Mouse (Mus musculus) G1E (cell line): ENCODE measurements around the gene Olfr651. TPM values are rescaled to one million over a fixed set of nuclear protein-coding genes. Genes with fewer than 3 reads are reported as not detected.
A peak's percentile ranks its signal among the peaks of the same experiment; 100 is the strongest.

ENCODE experiments used
- ATAC-seq: 2 replicates; pipeline ENCODE4 v1.8.0; 2016; ENCODE audit warnings: mild to moderate bottlenecking; ENCODE audit not compliant: insufficient number of reproducible peaks, poor library complexity, low FRiP score, severe bottlenecking; ENCODE audit errors: extremely low read depth
- DNase-seq: peaks from one replicate; pipeline ENCODE4 v3.0.0; 2012; ENCODE audit warnings: low spot score
- H3K27me3 ChIP-seq: 2 replicates; pipeline ENCODE4 v1.6.1; 2012; ENCODE audit warnings: mild to moderate bottlenecking, low read length, inconsistent platforms; ENCODE audit not compliant: insufficient read depth
- H3K36me3 ChIP-seq: replicated peaks from 2 replicates; pipeline ENCODE3; 2012; ENCODE audit warnings: mild to moderate bottlenecking, inconsistent platforms
- H3K4me1 ChIP-seq: 2 replicates; pipeline ENCODE4 v1.6.1; 2012; ENCODE audit warnings: low read depth, low read length, inconsistent platforms, mixed read lengths; ENCODE audit not compliant: insufficient read depth
- H3K4me3 ChIP-seq: 2 replicates; pipeline ENCODE4 v1.5.1; 2012; ENCODE audit warnings: low read depth, mild to moderate bottlenecking, inconsistent platforms, low read length, moderate library complexity, mixed read lengths
- H3K9me3 ChIP-seq: replicated peaks from 2 replicates; pipeline ENCODE4 v1.6.1; 2012; ENCODE audit warnings: inconsistent platforms
- CTCF ChIP-seq: IDR thresholded peaks from 2 replicates; pipeline ENCODE4 v1.5.1; 2012; ENCODE audit warnings: low read depth, low read length, inconsistent platforms, mixed read lengths
- GATA1 ChIP-seq: IDR thresholded peaks from 2 replicates; pipeline ENCODE4 v1.6.1; 2012; ENCODE audit warnings: borderline replicate concordance, low read length, inconsistent platforms, mixed read lengths
- GATA2 ChIP-seq: IDR thresholded peaks from 2 replicates; pipeline ENCODE4 v1.6.1; 2012; ENCODE audit warnings: low read depth, low read length, inconsistent platforms, borderline replicate concordance
- POLR2AphosphoS5 ChIP-seq: IDR thresholded peaks from 2 replicates; pipeline ENCODE4 v1.6.1; 2012; ENCODE audit warnings: low read depth, low read length, inconsistent platforms; ENCODE audit not compliant: insufficient replicate concordance
- TAL1 ChIP-seq: conservative IDR thresholded peaks from 2 replicates; pipeline ENCODE4 v1.6.1; 2012; ENCODE audit warnings: low read depth, low read length, inconsistent platforms, mixed read lengths
- polyA plus RNA-seq: library from polyadenylated mRNA; stranded (reverse); fragments of >175 nt; gene quantifications from 2 replicates; pipeline ENCODE4 v1.2.3, GENCODE M21; 2012
- total RNA-seq, 2 experiments: library from RNA; stranded (forward) in 1 of 2; stranded (reverse) in 1 of 2; fragments of 200-1000 nt in 1 of 2; fragments of >200 nt in 1 of 2; fragmentation: Nextera tagmentation in 1 of 2; gene quantifications; 2 replicates each; pipeline ENCODE4 v1.2.3; 2014 to 2017

Gene Olfr651
- total and polyA plus RNA-seq, 3 experiments, result not detected

DNA sequence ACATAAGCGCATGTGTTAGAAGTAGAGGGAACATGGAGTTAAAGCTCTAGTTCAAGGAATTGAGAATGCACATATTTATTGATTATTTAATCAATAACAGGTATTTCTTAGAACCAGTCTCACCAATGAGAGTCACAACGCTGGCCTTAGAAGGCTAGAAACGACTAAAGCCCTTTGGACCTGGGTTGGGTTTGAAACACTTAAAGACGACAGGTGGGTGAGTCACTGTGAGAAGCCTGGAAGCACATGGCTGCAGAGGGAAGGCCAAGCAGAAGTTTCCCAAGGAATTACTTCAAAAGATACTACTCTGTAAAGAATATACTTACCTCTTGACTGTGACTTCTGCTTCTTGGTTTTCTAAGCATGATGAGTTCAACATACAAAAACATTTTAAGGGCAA lies 30.9 kb downstream of the Olfr651 start:
- Histone ChIP-seq H3K4me3 (no peak overlapping the region), H3K4me1 (no peaks in the 10 kb centered on the region), H3K9me3 (no peaks in the 10 kb centered on the region), H3K27me3 (no peaks in the 10 kb centered on the region), H3K36me3 (no peaks in the 10 kb centered on the region)
- TF ChIP-seq CTCF (no peak), POLR2AphosphoS5 (no peak), TAL1 (no peak), GATA2 (no peak), GATA1 (no peak)
- ATAC-seq, result no peak
- no peak for DNase-seq

DNA sequence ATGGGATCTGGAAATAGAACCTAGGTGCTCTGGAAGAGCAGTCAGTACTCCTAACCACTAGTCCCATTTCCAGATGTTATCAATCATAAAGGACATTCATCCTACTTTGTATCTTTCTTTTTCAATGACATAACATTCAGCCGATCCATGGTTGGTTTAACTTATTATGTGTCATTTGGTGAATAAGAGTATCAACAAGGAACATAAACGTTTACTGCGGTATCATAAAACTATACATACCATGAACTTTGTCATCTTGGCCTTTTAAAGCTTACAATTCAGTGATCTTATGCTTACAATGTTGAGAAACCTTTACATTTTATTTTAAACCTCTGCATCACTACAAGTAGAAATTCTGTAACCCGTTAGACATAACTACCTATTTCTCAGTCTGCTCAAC lies 31.5 kb downstream of the Olfr651 start:
- no peak for TF ChIP-seq TAL1
- TF ChIP-seq CTCF, result no peak
- TF ChIP-seq POLR2AphosphoS5, result no peak
- TF ChIP-seq GATA1, result no peak
- TF ChIP-seq GATA2, result no peak
- DNase-seq, result no peak
- no peaks in the 10 kb centered on the region for H3K9me3 ChIP-seq

DNA sequence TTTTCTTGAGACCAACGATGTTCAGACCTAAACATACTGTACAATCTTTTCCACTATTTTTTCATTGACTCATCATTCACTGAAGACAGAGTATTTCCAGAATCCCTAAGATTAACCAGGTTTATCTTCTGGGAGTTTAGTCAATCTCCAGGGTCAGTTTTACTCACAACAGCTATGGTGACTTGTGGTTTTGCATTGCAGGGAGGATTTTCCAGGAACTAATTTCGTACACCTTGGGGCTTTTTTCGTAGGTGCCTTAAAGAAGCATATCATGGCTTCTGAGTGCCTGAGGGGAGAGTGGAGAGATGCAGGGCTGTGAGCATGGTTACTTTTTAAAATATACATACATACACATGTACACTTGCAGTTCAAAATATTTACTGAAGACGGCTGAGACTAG lies 36.8 kb downstream of the Olfr651 start, which contains the start of gene Olfr654:
Olfr654 (plus strand) TSS at position 301 of the 400 bp plus-strand sequence.
- DNase-seq (no peak), ATAC-seq (no peak)
- TF ChIP-seq CTCF (no peak), POLR2AphosphoS5 (no peak), GATA2 (no peak)
- Histone ChIP-seq H3K4me3 (no peak within 1 kb of the TSS), H3K4me1 (no peaks in the 10 kb centered on the region), H3K9me3 (no peaks in the 10 kb centered on the region), H3K27me3 (peaks cover 3% of the 10 kb centered on the region; the same call in 1 of the 2 replicates), H3K36me3 (no peaks in the 10 kb centered on the region)

More for the DNA sequence above, 31.5 kb downstream of the Olfr651 start:
- H3K4me1 ChIP-seq, result no peaks in the 10 kb centered on the region
- H3K36me3 ChIP-seq, result no peaks in the 10 kb centered on the region
- no peak for ATAC-seq
- no peak overlapping the region for H3K4me3 ChIP-seq
- no peaks in the 10 kb centered on the region for H3K27me3 ChIP-seq

DNA sequence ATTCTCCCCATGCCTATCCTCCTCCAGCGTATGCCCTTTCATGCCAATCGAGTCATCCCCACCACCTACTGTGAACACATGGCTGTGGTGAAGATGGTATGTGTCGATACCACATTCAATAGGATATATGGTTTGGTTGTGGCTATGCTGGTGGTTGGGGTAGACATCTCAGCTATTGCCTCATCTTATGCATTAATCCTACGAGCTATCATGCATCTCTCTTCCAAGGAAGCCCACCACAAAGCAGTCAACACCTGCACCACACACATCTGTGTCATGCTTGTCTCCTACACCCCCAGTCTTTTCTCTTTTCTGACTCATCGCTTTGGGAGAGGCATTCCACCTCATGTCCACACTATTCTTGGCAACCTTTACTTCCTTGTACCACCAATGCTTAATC lies 38.3 kb downstream of the Olfr651 start:
- Histone ChIP-seq H3K9me3 (no peaks in the 10 kb centered on the region), H3K4me3 (no peak overlapping the region), H3K36me3 (no peaks in the 10 kb centered on the region), H3K27me3 (peaks cover 3% of the 10 kb centered on the region; the same call in 1 of the 2 replicates), H3K4me1 (no peaks in the 10 kb centered on the region)
- TF ChIP-seq GATA2 (no peak), GATA1 (no peak), POLR2AphosphoS5 (no peak), TAL1 (no peak), CTCF (no peak)
- DNase-seq (no peak), ATAC-seq (no peak)

GRCm38 (mm10) chr7:104601679-104602078 lies 51.7 kb downstream of the Olfr651 start, which contains the start of gene Olfr655:
Gene Olfr655, minus strand, starts transcription at chr7:104601779.
- no peak for DNase-seq
- TF ChIP-seq CTCF, result no peak
- TF ChIP-seq POLR2AphosphoS5, result no peak
- no peak for TF ChIP-seq GATA1
- no peak for TF ChIP-seq TAL1
- no peak for TF ChIP-seq GATA2
- Histone ChIP-seq H3K9me3 (no peaks in the 10 kb centered on the region), H3K27me3 (no peaks in the 10 kb centered on the region), H3K4me1 (no peaks in the 10 kb centered on the region), H3K4me3 (no peak within 1 kb of the TSS), H3K36me3 (no peaks in the 10 kb centered on the region)
- ATAC-seq, result no peak

DNA sequence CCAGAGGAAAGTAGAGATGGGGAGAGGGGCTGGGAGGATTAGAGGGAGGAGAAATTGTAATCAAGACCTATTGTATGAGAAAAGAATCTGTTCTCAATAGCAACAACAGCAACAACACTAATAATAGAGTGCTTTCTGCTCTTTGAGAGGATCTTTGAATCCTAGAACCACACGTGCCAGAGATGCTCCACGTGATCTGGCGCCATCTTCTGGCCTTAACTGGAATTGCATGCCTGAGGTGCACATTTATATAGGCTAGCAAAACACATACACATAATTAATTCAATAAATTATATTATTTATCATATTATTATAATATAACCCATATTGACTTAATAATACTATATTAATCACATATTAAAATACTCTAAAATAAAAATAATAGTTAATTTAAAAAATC lies 53.2 kb downstream of the Olfr651 start:
- ATAC-seq (peak; percentile 57; the same call in 1 of the 2 replicates), DNase-seq (no peak)
- Histone ChIP-seq H3K4me1 (no peaks in the 10 kb centered on the region), H3K27me3 (no peaks in the 10 kb centered on the region), H3K36me3 (no peaks in the 10 kb centered on the region), H3K4me3 (no peak overlapping the region), H3K9me3 (no peaks in the 10 kb centered on the region)
- TF ChIP-seq GATA1, result no peak
- TF ChIP-seq TAL1, result no peak
- TF ChIP-seq CTCF, result peak; percentile 70

Other genes starting within 250 kb of the Olfr651 start
- 0.30 and 3.8 TPM in 2 replicates for gene Trim12a, start 234.7 kb upstream of the Olfr651 start, total RNA-seq (2014; fragmentation: Nextera tagmentation)
- not detected in 2 replicates for gene Trim12a, start 234.7 kb upstream of the Olfr651 start, total RNA-seq (2017)
- not detected in 2 replicates for gene Trim12a, start 234.7 kb upstream of the Olfr651 start, polyA plus RNA-seq
- gene Trim34b, start 220.7 kb upstream of the Olfr651 start, total RNA-seq (2014; fragmentation: Nextera tagmentation), result 10.8 and 11.2 TPM in 2 replicates
- gene Trim34b, start 220.7 kb upstream of the Olfr651 start, total RNA-seq (2017), result 6.8 and 7.6 TPM in 2 replicates
- 0.14 and 0.34 TPM in 2 replicates for gene Trim34b, start 220.7 kb upstream of the Olfr651 start, polyA plus RNA-seq
- gene Trim12c, start 196.8 kb upstream of the Olfr651 start, total RNA-seq (2014; fragmentation: Nextera tagmentation), result 20.3 and 20.5 TPM in 2 replicates
- 45.8 and 61.2 TPM in 2 replicates for gene Trim12c, start 196.8 kb upstream of the Olfr651 start, total RNA-seq (2017)
- 0.68 and 1.3 TPM in 2 replicates for gene Trim12c, start 196.8 kb upstream of the Olfr651 start, polyA plus RNA-seq
- gene Trim30b, start 180.2 kb upstream of the Olfr651 start, total RNA-seq (2014; fragmentation: Nextera tagmentation), result not detected in 2 replicates
- gene Trim30b, start 180.2 kb upstream of the Olfr651 start, total RNA-seq (2017), result 0.12 and 0.22 TPM in 2 replicates
- not detected in 2 replicates for gene Trim30b, start 180.2 kb upstream of the Olfr651 start, polyA plus RNA-seq
- gene Trim30c, start 149.3 kb upstream of the Olfr651 start, total RNA-seq (2014; fragmentation: Nextera tagmentation), result not detected in 2 replicates
- gene Trim30c, start 149.3 kb upstream of the Olfr651 start, total RNA-seq (2017), result not detected in 2 replicates
- gene Trim30c, start 149.3 kb upstream of the Olfr651 start, polyA plus RNA-seq, result not detected in 2 replicates
- 0.87 TPM in 1 of 2 replicates, not detected in the other for gene Trim30a, start 84.9 kb upstream of the Olfr651 start, total RNA-seq (2014; fragmentation: Nextera tagmentation)
- 0.58 and 0.60 TPM in 2 replicates for gene Trim30a, start 84.9 kb upstream of the Olfr651 start, total RNA-seq (2017)
- gene Trim30a, start 84.9 kb upstream of the Olfr651 start, polyA plus RNA-seq, result 0.02 TPM in 2 replicates
- gene Trim30d, start 42.3 kb upstream of the Olfr651 start, total RNA-seq (2014; fragmentation: Nextera tagmentation), result not detected in 2 replicates
- gene Trim30d, start 42.3 kb upstream of the Olfr651 start, total RNA-seq (2017), result 0.11 TPM in 1 of 2 replicates, not detected in the other
- gene Trim30d, start 42.3 kb upstream of the Olfr651 start, polyA plus RNA-seq, result not detected in 2 replicates
- gene Olfr652, start 10.8 kb downstream of the Olfr651 start, total RNA-seq (2014; fragmentation: Nextera tagmentation), result not detected in 2 replicates
- 0.22 and 0.29 TPM in 2 replicates for gene Olfr652, start 10.8 kb downstream of the Olfr651 start, total RNA-seq (2017)
- gene Olfr652, start 10.8 kb downstream of the Olfr651 start, polyA plus RNA-seq, result not detected in 2 replicates
- not detected in 2 replicates for gene Olfr653, start 27.2 kb downstream of the Olfr651 start, total RNA-seq (2014; fragmentation: Nextera tagmentation)
- gene Olfr653, start 27.2 kb downstream of the Olfr651 start, total RNA-seq (2017), result 0.05 and 0.12 TPM in 2 replicates
- gene Olfr653, start 27.2 kb downstream of the Olfr651 start, polyA plus RNA-seq, result not detected in 2 replicates
- gene Olfr654, start 36.9 kb downstream of the Olfr651 start, total RNA-seq (2014; fragmentation: Nextera tagmentation), result not detected in 2 replicates
- 0.06 and 0.27 TPM in 2 replicates for gene Olfr654, start 36.9 kb downstream of the Olfr651 start, total RNA-seq (2017)
- not detected in 2 replicates for gene Olfr654, start 36.9 kb downstream of the Olfr651 start, polyA plus RNA-seq
- not detected in 2 replicates for gene Olfr655, start 51.6 kb downstream of the Olfr651 start, total RNA-seq (2014; fragmentation: Nextera tagmentation)
- gene Olfr655, start 51.6 kb downstream of the Olfr651 start, total RNA-seq (2017), result 0.33 and 0.46 TPM in 2 replicates
- gene Olfr655, start 51.6 kb downstream of the Olfr651 start, polyA plus RNA-seq, result not detected in 2 replicates
- gene Olfr656, start 63.8 kb downstream of the Olfr651 start, total RNA-seq (2014; fragmentation: Nextera tagmentation), result not detected in 2 replicates
- 0.05 and 0.06 TPM in 2 replicates for gene Olfr656, start 63.8 kb downstream of the Olfr651 start, total RNA-seq (2017)
- gene Olfr656, start 63.8 kb downstream of the Olfr651 start, polyA plus RNA-seq, result not detected in 2 replicates
- not detected in 2 replicates for gene Olfr657, start 74.7 kb downstream of the Olfr651 start, total RNA-seq (2014; fragmentation: Nextera tagmentation)
- gene Olfr657, start 74.7 kb downstream of the Olfr651 start, total RNA-seq (2017), result 0.06 TPM in 1 of 2 replicates, not detected in the other
- gene Olfr657, start 74.7 kb downstream of the Olfr651 start, polyA plus RNA-seq, result not detected in 2 replicates
- gene Olfr658, start 97.2 kb downstream of the Olfr651 start, total RNA-seq (2014; fragmentation: Nextera tagmentation), result not detected in 2 replicates
- gene Olfr658, start 97.2 kb downstream of the Olfr651 start, total RNA-seq (2017), result 0.16 TPM in 1 of 2 replicates, not detected in the other
- not detected in 2 replicates for gene Olfr658, start 97.2 kb downstream of the Olfr651 start, polyA plus RNA-seq
- gene Olfr659, start 116.6 kb downstream of the Olfr651 start, total RNA-seq (2014; fragmentation: Nextera tagmentation), result not detected in 2 replicates
- 0.05 TPM in 1 of 2 replicates, not detected in the other for gene Olfr659, start 116.6 kb downstream of the Olfr651 start, total RNA-seq (2017)
- gene Olfr659, start 116.6 kb downstream of the Olfr651 start, polyA plus RNA-seq, result not detected in 2 replicates
- gene Olfr661, start 136.4 kb downstream of the Olfr651 start, total RNA-seq (2014; fragmentation: Nextera tagmentation), result not detected in 2 replicates
- gene Olfr661, start 136.4 kb downstream of the Olfr651 start, total RNA-seq (2017), result 0.11 and 0.12 TPM in 2 replicates
- gene Olfr661, start 136.4 kb downstream of the Olfr651 start, polyA plus RNA-seq, result not detected in 2 replicates
- not detected in 2 replicates for gene Usp17le, start 227.3 kb downstream of the Olfr651 start, total RNA-seq (2014; fragmentation: Nextera tagmentation)
- gene Usp17le, start 227.3 kb downstream of the Olfr651 start, total RNA-seq (2017), result 0.12 and 0.16 TPM in 2 replicates
- gene Usp17le, start 227.3 kb downstream of the Olfr651 start, polyA plus RNA-seq, result not detected in 2 replicates